Mouse (Mus musculus): ENCODE data around the gene Dcst2.

Dcst2 gene

GRCm38 (mm10) chr3:89361675-89362074, at the start of gene Dcst2:
TSS of gene Dcst2 (plus strand) at chr3:89361975.
- no peak for DNase-seq (ENCODE audit: low spot score)

DNA sequence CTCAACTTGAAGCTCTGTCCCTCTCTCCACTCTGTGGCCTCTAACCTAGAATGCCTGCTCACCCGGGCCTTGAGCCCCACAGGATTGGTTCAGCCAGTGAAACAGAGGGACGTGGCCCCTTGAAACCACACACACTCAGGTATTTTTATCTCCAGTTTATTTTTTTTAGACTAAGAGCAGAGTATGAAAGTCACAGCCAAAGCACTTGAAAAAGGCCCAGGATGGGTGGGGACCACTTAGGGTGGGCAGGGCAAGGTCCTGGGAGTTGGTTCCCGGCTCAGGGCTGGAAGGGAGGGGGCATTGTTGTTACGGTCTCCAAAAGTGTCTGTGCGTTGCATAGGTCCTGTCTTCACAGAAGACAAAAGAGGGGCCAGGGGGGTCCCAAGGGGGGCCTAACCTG, 47.4 kb upstream of the Dcst2 start:
- DNase-seq (ENCODE audit: low spot score), result no peak

GRCm38 (mm10) chr3:89314791-89315190, 47.0 kb upstream of the Dcst2 start:
- DNase-seq (ENCODE audit: low spot score), result no peak

GRCm38 (mm10) chr3:89315195-89315929, 46.4 kb upstream of the Dcst2 start:
- DNase-seq (ENCODE audit: low spot score), result peak; percentile 79

GRCm38 (mm10) chr3:89315930-89316831, 45.6 kb upstream of the Dcst2 start:
- DNase-seq (ENCODE audit: low spot score), result peak; percentile 30

DNA sequence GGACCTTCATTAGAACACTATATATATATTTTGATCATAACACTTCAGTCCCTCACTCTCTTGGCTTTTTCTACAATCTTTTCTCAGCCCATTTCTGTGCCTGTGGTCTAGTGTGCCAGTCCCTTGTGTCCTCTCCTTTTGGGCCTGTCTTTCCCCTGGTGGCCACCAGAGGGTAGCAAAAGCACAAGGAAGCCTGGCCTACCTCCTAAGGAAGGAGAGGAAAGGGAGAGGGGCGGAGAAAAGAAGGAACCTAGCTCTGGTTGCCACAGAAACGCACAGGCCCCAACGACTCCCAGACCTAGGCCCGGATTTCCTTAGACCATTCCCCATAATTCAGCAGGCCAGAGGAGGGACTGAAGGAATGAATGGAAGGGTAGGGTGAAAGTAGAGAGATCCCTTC, 44.9 kb upstream of the Dcst2 start:
- peak; percentile 90 for DNase-seq (ENCODE audit: low spot score)

- no peak for DNase-seq (ENCODE audit: low spot score)
Measured at GRCm38 (mm10) chr3:89317246-89317645, 44.5 kb upstream of the Dcst2 start.

DNA sequence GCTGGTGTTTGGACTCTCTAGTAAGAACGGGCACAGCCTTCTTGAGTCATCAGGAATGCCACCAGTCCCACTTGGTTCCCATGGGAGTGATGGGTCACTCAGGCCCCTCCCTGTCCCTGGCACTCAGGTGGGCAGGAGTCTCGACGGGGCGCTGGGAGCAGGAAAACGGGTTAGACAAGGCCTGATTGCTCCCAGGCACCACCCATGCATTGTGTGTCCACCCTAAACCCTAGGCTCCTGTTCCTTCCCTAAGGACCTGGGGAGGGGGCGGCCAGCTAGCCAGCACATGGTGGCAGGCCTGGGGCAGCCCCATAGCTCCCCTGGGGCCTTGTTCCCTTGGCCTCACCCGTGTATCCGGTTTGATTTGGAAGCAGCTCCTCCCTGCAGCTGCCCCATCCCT, 43.5 kb upstream of the Dcst2 start:
- no peak for DNase-seq (ENCODE audit: low spot score)

GRCm38 (mm10) chr3:89318971-89319590, 42.7 kb upstream of the Dcst2 start:
- no peak for DNase-seq (ENCODE audit: low spot score)

DNA sequence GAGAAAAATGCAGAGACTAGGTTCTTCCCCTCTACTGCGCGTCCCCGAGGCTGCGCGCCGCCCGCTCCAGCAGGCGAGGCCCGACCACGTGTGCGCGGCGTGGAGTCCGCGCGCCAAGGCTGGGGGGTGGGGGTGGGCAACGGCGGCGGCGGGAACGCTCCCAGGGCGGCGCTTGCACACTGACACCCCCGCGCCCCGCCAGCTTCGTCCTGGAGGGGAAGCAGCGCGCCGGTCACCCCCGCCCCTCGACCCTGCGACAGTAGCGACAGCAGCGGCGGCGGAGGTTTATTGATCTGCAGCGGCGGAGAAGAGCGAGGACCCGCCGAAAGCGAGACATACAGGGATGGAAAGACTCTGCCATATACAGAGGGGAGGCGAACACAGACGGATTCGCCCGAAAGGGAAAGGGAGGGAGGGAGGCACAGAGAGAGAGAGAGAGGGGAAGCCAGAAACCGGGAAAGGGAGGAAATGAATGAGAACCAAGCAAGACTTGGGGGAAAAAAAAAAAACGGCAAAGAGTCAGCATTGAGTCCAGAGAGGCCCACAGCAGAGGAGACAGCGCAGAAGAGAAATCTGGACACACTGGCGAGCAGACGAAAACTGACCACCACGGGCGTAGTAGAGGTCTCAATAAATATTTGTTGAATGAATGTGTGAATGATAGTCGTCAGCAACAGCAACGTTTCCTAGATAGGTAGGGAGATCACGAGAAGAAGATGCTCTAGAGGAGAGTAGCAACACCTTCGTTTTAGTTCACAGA, 42.0 kb upstream of the Dcst2 start:
- DNase-seq (ENCODE audit: low spot score), result no peak

GRCm38 (mm10) chr3:89320581-89321182, 41.1 kb upstream of the Dcst2 start:
- DNase-seq (ENCODE audit: low spot score), result peak; percentile 29

DNA sequence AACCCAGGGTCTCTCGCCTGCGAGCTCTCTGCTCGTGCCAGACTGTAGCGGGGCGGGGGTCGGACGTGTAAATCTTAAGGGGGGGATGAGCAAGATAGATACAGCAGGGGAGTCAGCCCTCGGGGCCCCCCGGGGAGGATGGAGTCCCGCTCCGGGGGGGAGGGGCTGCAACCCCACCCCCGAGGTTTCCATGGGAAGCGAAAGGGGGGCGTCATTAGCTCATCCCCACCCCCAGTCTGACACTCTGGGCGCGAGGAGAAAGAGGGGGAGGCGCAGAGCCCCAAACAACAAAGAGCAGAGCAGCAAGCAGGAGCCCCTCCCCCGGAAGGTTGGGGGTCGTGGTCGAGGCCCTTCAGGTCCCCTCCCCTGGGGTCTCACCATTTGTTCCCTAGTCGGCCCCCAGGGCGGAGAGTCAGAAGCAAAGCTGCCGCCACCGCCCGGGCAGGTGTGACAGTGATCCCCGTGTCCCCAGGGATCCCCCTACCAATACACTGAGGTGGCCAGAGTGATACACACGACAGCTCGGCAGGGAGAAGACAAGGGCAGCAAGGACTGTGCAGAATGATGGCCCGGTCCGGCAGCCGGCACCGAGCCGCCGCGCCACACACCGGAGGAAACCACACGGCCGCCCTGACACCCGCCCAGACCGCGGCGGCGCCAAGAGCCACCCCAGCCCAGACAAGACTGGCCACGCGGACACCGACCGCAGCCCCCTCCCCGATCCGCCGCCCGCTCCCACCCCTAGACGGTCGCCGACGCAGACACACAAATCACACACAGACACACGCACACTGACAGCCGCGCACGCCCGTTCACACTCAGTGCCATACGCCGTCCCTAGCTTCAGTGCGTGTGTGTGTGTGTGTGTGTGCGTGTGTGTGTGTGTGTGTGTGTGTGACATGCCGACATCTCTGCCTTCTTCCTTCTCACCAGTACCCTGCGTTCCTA, 40.3 kb upstream of the Dcst2 start:
- no peak for DNase-seq (ENCODE audit: low spot score)

DNA sequence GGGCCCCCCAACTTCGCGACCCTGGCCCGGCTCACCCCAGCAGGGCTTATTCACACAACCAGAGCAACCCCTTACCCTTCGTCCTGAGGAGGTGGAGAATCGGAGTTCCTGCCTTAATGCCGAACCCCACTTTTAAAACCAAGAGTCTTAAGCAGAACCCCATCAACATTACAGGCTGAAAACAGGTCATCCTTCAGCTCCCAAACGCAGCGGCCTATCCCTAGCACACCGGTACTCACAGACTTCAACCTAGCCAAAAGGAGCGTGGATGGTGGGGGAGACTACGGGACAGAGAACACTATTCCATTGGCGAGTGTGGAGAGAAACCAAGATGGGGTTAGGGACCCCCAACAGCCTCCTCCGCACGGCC, 39.7 kb upstream of the Dcst2 start:
- no peak for DNase-seq (ENCODE audit: low spot score)

- DNase-seq (ENCODE audit: low spot score), result peak; percentile 76
Measured at GRCm38 (mm10) chr3:89322514-89323165, 39.1 kb upstream of the Dcst2 start, which contains the start of gene Efna3. TSS of gene Efna3 (minus strand) at chr3:89322965.

DNA sequence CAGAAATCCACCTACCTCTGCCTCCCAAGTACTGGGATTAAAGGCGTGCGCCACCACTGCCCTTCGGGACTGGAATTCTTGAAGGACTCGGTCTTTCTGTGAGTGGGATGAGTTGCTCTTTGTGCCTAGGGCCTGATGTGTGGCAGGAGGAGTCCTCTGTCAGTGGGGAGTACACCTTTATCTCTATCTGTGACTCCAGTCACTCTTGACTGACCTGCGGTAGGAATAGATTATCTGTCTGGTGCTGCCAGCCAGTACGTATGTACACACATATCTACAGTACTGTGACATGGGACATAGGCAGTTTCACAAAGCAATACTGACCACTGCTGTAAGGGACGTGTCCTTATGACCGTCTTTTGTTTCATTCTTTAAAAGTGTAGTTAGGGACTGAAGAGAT, 35.9 kb upstream of the Dcst2 start:
- no peak for DNase-seq (ENCODE audit: low spot score)

GRCm38 (mm10) chr3:89327371-89327870, 34.4 kb upstream of the Dcst2 start:
- no peak for DNase-seq (ENCODE audit: low spot score)

- DNase-seq (ENCODE audit: low spot score), result no peak
Measured at GRCm38 (mm10) chr3:89328623-89329022, 33.2 kb upstream of the Dcst2 start.

DNA sequence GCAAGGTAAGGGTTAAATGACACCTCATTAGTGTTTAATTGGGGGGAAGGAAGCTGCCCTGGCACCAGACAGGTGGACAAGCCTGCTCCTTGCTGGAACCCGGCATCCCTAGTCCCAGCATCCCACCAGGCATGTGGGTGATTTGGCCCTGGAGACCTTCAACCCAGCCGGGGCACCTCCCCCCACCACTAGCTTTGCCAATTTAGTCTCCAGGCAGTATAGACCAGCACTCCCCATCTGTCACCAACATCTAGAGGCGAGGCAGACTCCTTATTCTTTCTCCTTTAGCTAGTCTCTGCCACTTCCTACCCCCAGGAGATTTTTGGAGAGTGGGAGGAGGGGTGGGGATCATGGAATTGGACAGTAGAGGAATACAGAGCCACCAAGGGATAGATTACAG, 31.4 kb upstream of the Dcst2 start:
- no peak for DNase-seq (ENCODE audit: low spot score)

GRCm38 (mm10) chr3:89330948-89331347, 30.8 kb upstream of the Dcst2 start:
- DNase-seq (ENCODE audit: low spot score), result no peak

DNA sequence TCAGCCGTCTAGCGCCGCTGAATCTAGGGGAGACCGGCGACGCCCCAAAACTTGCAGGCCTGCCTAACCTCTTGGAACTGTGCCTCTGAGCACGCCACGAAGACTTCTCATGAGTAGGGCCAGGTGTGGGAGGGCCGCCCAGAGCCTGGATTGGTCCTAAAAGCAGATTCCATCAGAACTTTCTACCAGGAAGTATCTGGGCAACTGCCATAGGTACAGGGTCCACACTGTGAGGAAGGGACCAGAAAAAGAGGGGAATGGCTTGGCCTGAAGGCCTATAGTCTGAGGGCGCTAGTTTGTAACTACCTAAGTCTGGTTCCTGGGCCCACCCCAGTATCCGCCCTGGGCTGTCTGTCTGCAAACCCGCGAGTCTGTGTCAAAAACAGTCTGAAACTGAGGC, 30.2 kb upstream of the Dcst2 start:
- no peak for DNase-seq (ENCODE audit: low spot score)

All from urinary bladder, postnatal 14 days (tissue).